Mouse (Mus musculus): ENCODE data around the gene Gm17542. TPM values are rescaled to one million over a fixed set of nuclear protein-coding genes. Genes with fewer than 3 reads are reported as not detected.
"Not testable (repeated sequence)": the region's sequence is repeated elsewhere in the genome, so short reads cannot be mapped to it uniquely, and the experiment has no call there.

Gene Gm17542
- not detected in 2 replicates for polyA plus RNA-seq (2014; fragmentation: Nextera tagmentation; extraction: Ambion mirVana)

- ATAC-seq (ENCODE audit: low FRiP score); H3K9ac ChIP-seq; H3K4me1 ChIP-seq (replicated peaks; ENCODE audit: control insufficient read depth, insufficient read depth, low read length); H3K36me3 ChIP-seq (replicated peaks; ENCODE audit: control insufficient read depth, insufficient read depth); H3K27me3 ChIP-seq (ENCODE audit: control insufficient read depth, insufficient read depth, low read length); DNase-seq (ENCODE audit: low spot score); H3K9me3 ChIP-seq (ENCODE audit: control insufficient read depth, low read length); H3K4me3 ChIP-seq (replicated peaks; ENCODE audit: low read length); H3K4me2 ChIP-seq (replicated peaks); H3K27ac ChIP-seq: not testable (repeated sequence)
Observed at GRCm38 (mm10) chr10:58718110-58718509, at the start of gene Gm17542. TSS of gene Gm17542 (minus strand) at chr10:58718210.

GRCm38 (mm10) chr10:58739779-58740178 is 21.8 kb upstream of the Gm17542 start:
- H3K9me3 ChIP-seq (ENCODE audit: control insufficient read depth, low read length) = no peaks in the 10 kb centered on the region
- DNase-seq (ENCODE audit: low spot score) = no peak
- H3K27ac ChIP-seq = 0 out of 2 replicates have a peak overlapping the region, but pooled peaks have one; percentile 7
- ATAC-seq (ENCODE audit: low FRiP score) = no peak
- H3K36me3 ChIP-seq (replicated peaks; ENCODE audit: control insufficient read depth, insufficient read depth) = no peaks in the 10 kb centered on the region
- H3K4me3 ChIP-seq (replicated peaks; ENCODE audit: low read length) = no peak overlapping the region
- H3K4me1 ChIP-seq (replicated peaks; ENCODE audit: control insufficient read depth, insufficient read depth, low read length) = no peaks in the 10 kb centered on the region
- no peak overlapping the region for H3K9ac ChIP-seq
- no peaks in the 10 kb centered on the region for H3K27me3 ChIP-seq (ENCODE audit: control insufficient read depth, insufficient read depth, low read length)
- H3K4me2 ChIP-seq (replicated peaks) = no peak overlapping the region

GRCm38 (mm10) chr10:58738152-58738551 is 20.1 kb upstream of the Gm17542 start:
- Histone ChIP-seq H3K4me3 (replicated peaks; ENCODE audit: low read length) (no peak overlapping the region), H3K4me2 (replicated peaks) (no peak overlapping the region), H3K9me3 (ENCODE audit: control insufficient read depth, low read length) (no peaks in the 10 kb centered on the region), H3K27ac (no peak overlapping the region), H3K4me1 (replicated peaks; ENCODE audit: control insufficient read depth, insufficient read depth, low read length) (no peaks in the 10 kb centered on the region), H3K27me3 (ENCODE audit: control insufficient read depth, insufficient read depth, low read length) (no peaks in the 10 kb centered on the region), H3K36me3 (replicated peaks; ENCODE audit: control insufficient read depth, insufficient read depth) (no peaks in the 10 kb centered on the region), H3K9ac (no peak overlapping the region)
- ATAC-seq (ENCODE audit: low FRiP score) (no peak), DNase-seq (ENCODE audit: low spot score) (no peak)
- 90% methylated on average over 7 of the region's 7 CpGs for WGBS

- Histone ChIP-seq H3K27ac (no peak overlapping the region), H3K4me3 (replicated peaks; ENCODE audit: low read length) (no peak overlapping the region), H3K9ac (no peak overlapping the region), H3K4me1 (replicated peaks; ENCODE audit: control insufficient read depth, insufficient read depth, low read length) (no peaks in the 10 kb centered on the region), H3K36me3 (replicated peaks; ENCODE audit: control insufficient read depth, insufficient read depth) (no peaks in the 10 kb centered on the region), H3K27me3 (ENCODE audit: control insufficient read depth, insufficient read depth, low read length) (no peaks in the 10 kb centered on the region), H3K9me3 (ENCODE audit: control insufficient read depth, low read length) (no peaks in the 10 kb centered on the region), H3K4me2 (replicated peaks) (peak overlapping the region; percentile 38; the same call in 1 of the 2 replicates)
- no peak for DNase-seq (ENCODE audit: low spot score)
- WGBS = 66% methylated on average over 3 of the region's 3 CpGs
- no peak for ATAC-seq (ENCODE audit: low FRiP score)
Observed at GRCm38 (mm10) chr10:58714789-58715148, 3.2 kb downstream of the Gm17542 start.

GRCm38 (mm10) chr10:58713855-58714788 is 3.9 kb downstream of the Gm17542 start:
- H3K4me1 ChIP-seq (replicated peaks; ENCODE audit: control insufficient read depth, insufficient read depth, low read length) = no peaks in the 10 kb centered on the region
- H3K27ac ChIP-seq = no peak overlapping the region
- no peak overlapping the region for H3K9ac ChIP-seq
- H3K4me2 ChIP-seq (replicated peaks) = peak overlapping the region; percentile 38
- H3K36me3 ChIP-seq (replicated peaks; ENCODE audit: control insufficient read depth, insufficient read depth) = no peaks in the 10 kb centered on the region
- DNase-seq (ENCODE audit: low spot score) = no peak
- no peaks in the 10 kb centered on the region for H3K9me3 ChIP-seq (ENCODE audit: control insufficient read depth, low read length)
- no peak for ATAC-seq (ENCODE audit: low FRiP score)
- H3K27me3 ChIP-seq (ENCODE audit: control insufficient read depth, insufficient read depth, low read length) = no peaks in the 10 kb centered on the region
- H3K4me3 ChIP-seq (replicated peaks; ENCODE audit: low read length) = no peak overlapping the region
- WGBS = 43% methylated on average over 24 of the region's 24 CpGs

- Histone ChIP-seq H3K9ac (no peak overlapping the region), H3K36me3 (replicated peaks; ENCODE audit: control insufficient read depth, insufficient read depth) (no peaks in the 10 kb centered on the region), H3K4me3 (replicated peaks; ENCODE audit: low read length) (no peak overlapping the region), H3K27me3 (ENCODE audit: control insufficient read depth, insufficient read depth, low read length) (no peaks in the 10 kb centered on the region), H3K9me3 (ENCODE audit: control insufficient read depth, low read length) (no peaks in the 10 kb centered on the region), H3K4me2 (replicated peaks) (no peak overlapping the region), H3K27ac (no peak overlapping the region), H3K4me1 (replicated peaks; ENCODE audit: control insufficient read depth, insufficient read depth, low read length) (no peaks in the 10 kb centered on the region)
- ATAC-seq (ENCODE audit: low FRiP score) (no peak), DNase-seq (ENCODE audit: low spot score) (no peak)
- WGBS = 90% methylated on average over 7 of the region's 7 CpGs
Observed at GRCm38 (mm10) chr10:58713225-58713624, 4.8 kb downstream of the Gm17542 start.

- H3K4me1 ChIP-seq (replicated peaks; ENCODE audit: control insufficient read depth, insufficient read depth, low read length) = no peaks in the 10 kb centered on the region
- H3K9ac ChIP-seq = no peak overlapping the region
- H3K27ac ChIP-seq = no peak overlapping the region
- H3K4me3 ChIP-seq (replicated peaks; ENCODE audit: low read length) = no peak overlapping the region
- ATAC-seq (ENCODE audit: low FRiP score) = no peak
- no peaks in the 10 kb centered on the region for H3K27me3 ChIP-seq (ENCODE audit: control insufficient read depth, insufficient read depth, low read length)
- H3K9me3 ChIP-seq (ENCODE audit: control insufficient read depth, low read length) = no peaks in the 10 kb centered on the region
- H3K4me2 ChIP-seq (replicated peaks) = no peak overlapping the region
- H3K36me3 ChIP-seq (replicated peaks; ENCODE audit: control insufficient read depth, insufficient read depth) = no peaks in the 10 kb centered on the region
- no peak for DNase-seq (ENCODE audit: low spot score)
- WGBS = 88% methylated on average over 4 of the region's 4 CpGs
Observed at GRCm38 (mm10) chr10:58709021-58709420, 9.0 kb downstream of the Gm17542 start.

- Histone ChIP-seq H3K4me2 (replicated peaks) (no peak overlapping the region), H3K4me1 (replicated peaks; ENCODE audit: control insufficient read depth, insufficient read depth, low read length) (no peaks in the 10 kb centered on the region), H3K27ac (no peak overlapping the region), H3K9me3 (ENCODE audit: control insufficient read depth, low read length) (0 out of 2 replicates have a peak, but pooled peaks cover 5% of the 10 kb centered on the region), H3K27me3 (ENCODE audit: control insufficient read depth, insufficient read depth, low read length) (no peaks in the 10 kb centered on the region), H3K9ac (no peak overlapping the region), H3K36me3 (replicated peaks; ENCODE audit: control insufficient read depth, insufficient read depth) (no peaks in the 10 kb centered on the region), H3K4me3 (replicated peaks; ENCODE audit: low read length) (no peak overlapping the region)
- DNase-seq (ENCODE audit: low spot score) = no peak
- ATAC-seq (ENCODE audit: low FRiP score) = 0 out of 2 replicates have a peak, but pooled peaks have one; percentile 21
- WGBS = 47% methylated on average over 6 of the region's 6 CpGs
Observed at GRCm38 (mm10) chr10:58700578-58700977, 17.4 kb downstream of the Gm17542 start.

GRCm38 (mm10) chr10:58700160-58700559 is 17.9 kb downstream of the Gm17542 start:
- H3K27me3 ChIP-seq (ENCODE audit: control insufficient read depth, insufficient read depth, low read length) = no peaks in the 10 kb centered on the region
- 0 out of 2 replicates have a peak, but pooled peaks cover 5% of the 10 kb centered on the region for H3K9me3 ChIP-seq (ENCODE audit: control insufficient read depth, low read length)
- H3K9ac ChIP-seq = no peak overlapping the region
- ATAC-seq (ENCODE audit: low FRiP score) (peak; percentile 59; the same call in 1 of the 2 replicates), DNase-seq (ENCODE audit: low spot score) (peak; percentile 32)
- 26% methylated on average over 4 of the region's 4 CpGs for WGBS
- H3K4me1 ChIP-seq (replicated peaks; ENCODE audit: control insufficient read depth, insufficient read depth, low read length) = no peaks in the 10 kb centered on the region
- no peak overlapping the region for H3K4me2 ChIP-seq (replicated peaks)
- H3K36me3 ChIP-seq (replicated peaks; ENCODE audit: control insufficient read depth, insufficient read depth) = no peaks in the 10 kb centered on the region
- no peak overlapping the region for H3K4me3 ChIP-seq (replicated peaks; ENCODE audit: low read length)
- no peak overlapping the region for H3K27ac ChIP-seq
